Mouse (Mus musculus): ENCODE results near the gene Loxl3. TPM values are rescaled to one million over a fixed set of nuclear protein-coding genes. Genes with fewer than 3 reads are reported as not detected.

Gene Loxl3
- polyA plus RNA-seq, 1 experiment from 2014 or later, result 5.9 TPM

- 88% methylated on average over 8 of the region's 8 CpGs for WGBS
- no peak overlapping the region for H3K4me2 ChIP-seq
- no peak for ATAC-seq (ENCODE audit: low FRiP score)
- no peak overlapping the region for H3K4me3 ChIP-seq
- no peak overlapping the region for H3K27ac ChIP-seq
- H3K9ac ChIP-seq, result no peak overlapping the region
- H3K4me1 ChIP-seq (replicated peaks), result peaks cover 34% of the 10 kb centered on the region
- H3K27me3 ChIP-seq, result peaks cover 39% of the 10 kb centered on the region
- no peaks in the 10 kb centered on the region for H3K36me3 ChIP-seq
- no peaks in the 10 kb centered on the region for H3K9me3 ChIP-seq
Measured at GRCm38 (mm10) chr6:83037188-83037587, 3.2 kb downstream of the Loxl3 start.

DNA sequence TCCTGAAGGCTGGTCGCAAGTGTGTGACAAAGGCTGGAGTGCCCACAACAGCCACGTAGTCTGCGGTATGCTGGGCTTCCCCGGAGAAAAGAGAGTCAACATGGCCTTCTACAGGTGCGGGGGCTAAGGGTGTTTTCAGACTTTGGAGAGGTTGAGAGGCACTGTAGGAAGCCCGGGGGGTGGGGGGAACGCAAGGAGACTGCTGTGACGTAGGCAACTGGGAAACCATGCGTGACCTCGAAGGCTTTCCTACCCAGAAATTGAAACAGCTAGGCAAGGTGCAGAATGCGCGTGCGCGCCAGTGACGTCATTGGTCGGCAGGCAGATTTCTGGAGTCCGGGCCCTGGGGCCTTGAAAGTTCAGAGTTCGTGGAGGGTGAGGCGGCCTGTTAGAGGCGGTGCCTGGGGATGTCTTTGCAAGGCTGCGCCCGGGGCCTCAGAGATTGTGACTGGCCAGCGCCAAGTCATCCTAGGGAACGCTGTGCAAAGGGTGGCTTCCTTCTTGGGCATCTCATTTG lies 4.6 kb downstream of the Loxl3 start:
- peaks cover 25% of the 10 kb centered on the region for H3K27me3 ChIP-seq
- H3K36me3 ChIP-seq, result no peaks in the 10 kb centered on the region
- peak; percentile 65 for ATAC-seq (ENCODE audit: low FRiP score)
- no peaks in the 10 kb centered on the region for H3K9me3 ChIP-seq
- WGBS, result 5% methylated on average over 24 of the region's 24 CpGs
- peaks cover 20% of the 10 kb centered on the region for H3K4me1 ChIP-seq (replicated peaks)
- peak overlapping the region; percentile 26 for H3K4me3 ChIP-seq
- peak overlapping the region; percentile 43 for H3K9ac ChIP-seq
- no peak overlapping the region for H3K27ac ChIP-seq
- peak overlapping the region; percentile 53 for H3K4me2 ChIP-seq

GRCm38 (mm10) chr6:83040601-83041000 lies 6.6 kb downstream of the Loxl3 start:
- H3K27ac ChIP-seq, result no peak overlapping the region
- no peak overlapping the region for H3K4me3 ChIP-seq
- H3K4me1 ChIP-seq (replicated peaks), result peaks cover 9% of the 10 kb centered on the region
- WGBS, result 80% methylated on average over 5 of the region's 5 CpGs
- no peaks in the 10 kb centered on the region for H3K9me3 ChIP-seq
- H3K27me3 ChIP-seq, result peaks cover 6% of the 10 kb centered on the region
- ATAC-seq (ENCODE audit: low FRiP score), result no peak
- H3K9ac ChIP-seq, result no peak overlapping the region
- H3K4me2 ChIP-seq, result no peak overlapping the region
- H3K36me3 ChIP-seq, result no peaks in the 10 kb centered on the region

DNA sequence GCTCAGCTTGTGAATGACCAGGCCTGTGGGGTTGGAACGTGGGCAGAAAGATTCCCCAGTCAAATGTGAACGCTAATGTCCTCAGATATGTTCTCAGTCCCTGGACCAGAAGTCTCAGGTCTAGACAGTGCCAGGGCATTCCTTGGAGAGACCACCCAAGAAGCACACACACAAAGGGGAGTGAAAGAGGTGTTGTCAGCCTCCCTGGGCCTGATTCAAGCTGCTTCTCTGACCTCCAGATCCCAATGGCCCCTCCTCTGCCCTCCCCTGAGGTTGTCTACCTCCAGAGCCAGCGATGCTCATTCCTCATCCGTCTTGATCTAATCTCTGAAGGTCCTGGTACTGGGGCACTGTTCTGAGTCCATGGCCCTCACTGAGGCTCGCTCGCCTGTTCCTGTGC lies 9.6 kb downstream of the Loxl3 start:
- no peak overlapping the region for H3K27ac ChIP-seq
- H3K9me3 ChIP-seq, result no peaks in the 10 kb centered on the region
- no peaks in the 10 kb centered on the region for H3K36me3 ChIP-seq
- WGBS, result 65% methylated on average over 6 of the region's 6 CpGs
- no peak overlapping the region for H3K4me3 ChIP-seq
- peaks cover 4% of the 10 kb centered on the region for H3K4me1 ChIP-seq (replicated peaks)
- H3K4me2 ChIP-seq, result no peak overlapping the region
- no peak for ATAC-seq (ENCODE audit: low FRiP score)
- H3K9ac ChIP-seq, result no peak overlapping the region
- H3K27me3 ChIP-seq, result no peaks in the 10 kb centered on the region

- WGBS, result 92% methylated on average over 5 of the region's 5 CpGs
- no peak for ATAC-seq (ENCODE audit: low FRiP score)
Measured at GRCm38 (mm10) chr6:83043993-83044392, 10.0 kb downstream of the Loxl3 start.

GRCm38 (mm10) chr6:83044742-83045141 lies 10.8 kb downstream of the Loxl3 start:
- H3K9me3 ChIP-seq, result no peaks in the 10 kb centered on the region
- H3K4me3 ChIP-seq, result no peak overlapping the region
- H3K9ac ChIP-seq, result no peak overlapping the region
- ATAC-seq (ENCODE audit: low FRiP score), result no peak
- no peaks in the 10 kb centered on the region for H3K4me1 ChIP-seq (replicated peaks)
- no peaks in the 10 kb centered on the region for H3K36me3 ChIP-seq
- WGBS, result 80% methylated on average over 9 of the region's 9 CpGs
- no peak overlapping the region for H3K4me2 ChIP-seq
- H3K27me3 ChIP-seq, result no peaks in the 10 kb centered on the region
- no peak overlapping the region for H3K27ac ChIP-seq

More at GRCm38 (mm10) chr6:83043993-83044392, 10.0 kb downstream of the Loxl3 start:
- Histone ChIP-seq H3K27ac (no peak overlapping the region), H3K4me1 (replicated peaks) (no peaks in the 10 kb centered on the region), H3K9ac (no peak overlapping the region), H3K4me3 (no peak overlapping the region), H3K27me3 (no peaks in the 10 kb centered on the region), H3K36me3 (no peaks in the 10 kb centered on the region), H3K9me3 (no peaks in the 10 kb centered on the region), H3K4me2 (no peak overlapping the region)

DNA sequence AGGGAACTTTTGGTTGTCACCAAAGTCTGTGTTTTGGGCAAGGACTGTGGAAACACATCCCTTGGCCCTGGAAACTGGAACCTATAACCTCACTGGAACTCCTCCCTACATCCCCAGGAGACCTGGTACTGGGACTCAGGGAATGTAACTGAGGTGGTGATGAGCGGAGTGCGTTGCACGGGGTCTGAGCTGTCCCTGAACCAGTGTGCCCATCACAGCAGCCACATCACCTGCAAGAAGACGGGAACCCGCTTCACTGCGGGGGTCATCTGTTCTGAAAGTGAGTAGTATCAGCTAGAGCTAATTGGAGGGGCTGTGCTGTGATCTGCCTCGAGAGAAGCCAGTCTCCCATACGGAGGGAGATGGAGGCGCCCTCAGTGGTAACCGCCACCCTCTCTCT lies 15.4 kb downstream of the Loxl3 start:
- Histone ChIP-seq H3K4me2 (no peak overlapping the region), H3K27ac (no peak overlapping the region), H3K36me3 (peaks cover 15% of the 10 kb centered on the region), H3K27me3 (no peaks in the 10 kb centered on the region), H3K4me1 (replicated peaks) (peaks cover 15% of the 10 kb centered on the region), H3K9ac (no peak overlapping the region), H3K9me3 (no peaks in the 10 kb centered on the region), H3K4me3 (no peak overlapping the region)
- no peak for ATAC-seq (ENCODE audit: low FRiP score)
- WGBS, result 73% methylated on average over 10 of the region's 10 CpGs

DNA sequence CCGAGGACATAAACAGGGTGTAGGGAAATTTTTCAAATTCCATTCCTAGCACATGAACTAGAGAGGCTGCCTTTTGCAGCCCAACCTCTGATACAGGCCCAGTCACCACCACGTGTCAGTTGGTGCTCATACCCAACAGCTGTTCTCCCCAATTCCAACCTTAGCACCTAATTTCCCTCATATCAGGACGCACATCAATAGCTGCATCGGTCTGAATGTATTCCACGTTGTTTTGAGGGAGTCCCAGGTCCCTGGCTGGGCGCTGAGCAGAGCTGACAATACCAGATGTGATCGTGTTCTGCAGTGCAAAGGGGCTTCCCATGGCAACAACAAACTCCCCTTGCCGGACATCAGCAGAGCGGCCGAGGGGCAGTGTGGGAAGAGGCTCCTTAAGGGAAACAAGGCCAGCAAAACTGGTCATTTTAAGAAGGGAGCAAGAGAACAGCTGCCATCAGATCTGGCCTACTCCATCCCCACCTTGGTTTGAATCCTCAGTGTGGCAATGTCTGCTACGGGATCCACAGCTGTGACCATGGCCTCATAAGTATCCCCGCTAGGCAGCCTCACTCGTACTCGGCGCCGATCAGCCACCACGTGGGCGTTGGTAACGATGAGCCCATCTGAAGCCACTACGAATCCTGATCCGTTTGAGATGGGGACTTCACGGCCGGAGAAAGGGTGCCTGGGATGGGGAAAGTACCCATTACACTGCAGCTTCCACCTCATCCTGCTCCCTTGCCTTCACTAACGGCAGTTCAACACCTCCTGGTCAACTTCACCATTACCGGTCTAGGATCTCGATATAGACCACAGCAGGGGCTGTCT lies 19.4 kb downstream of the Loxl3 start:
- H3K4me1 ChIP-seq (replicated peaks), result peaks cover 31% of the 10 kb centered on the region
- peak overlapping the region; percentile 98 for H3K4me3 ChIP-seq

DNA sequence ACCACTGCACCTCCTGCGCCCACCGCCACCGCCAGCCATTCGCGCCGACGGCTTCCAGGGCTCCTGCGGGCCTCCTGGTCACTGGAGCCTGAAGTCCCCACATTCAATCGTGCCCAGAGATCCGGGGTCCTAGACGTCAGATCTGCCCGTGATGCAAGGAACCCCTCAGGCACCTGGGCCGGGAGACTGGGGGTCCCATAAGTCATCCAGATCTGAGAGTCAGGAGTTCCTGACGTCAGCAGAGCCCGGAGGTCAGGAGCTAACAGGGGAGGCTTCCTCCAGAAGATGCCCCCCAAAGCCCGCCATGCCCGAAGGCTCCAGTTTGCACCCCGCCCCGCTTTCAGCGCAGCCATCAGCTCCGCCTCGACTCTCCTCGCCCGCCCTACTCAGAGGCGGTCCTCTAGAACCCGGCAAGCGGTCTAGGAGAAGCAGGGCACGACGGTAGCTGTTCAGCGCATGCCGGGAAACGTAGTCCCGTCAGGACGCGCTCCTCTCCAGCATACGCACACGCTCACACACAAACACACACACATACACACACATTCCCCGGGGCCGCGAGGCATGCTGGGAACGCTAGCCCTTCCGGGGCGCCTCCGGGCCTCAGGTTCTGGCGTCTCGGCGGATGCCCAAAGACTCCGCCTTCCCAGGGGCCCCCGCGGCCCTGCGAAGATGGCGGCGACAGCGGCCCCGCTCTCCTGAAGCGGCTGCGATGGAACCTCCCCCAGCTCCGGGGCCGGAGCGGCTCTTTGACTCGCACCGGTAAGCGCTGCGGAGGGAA lies 20.3 kb downstream of the Loxl3 start, which contains the start of gene Aup1:
Aup1 (plus strand) TSS at position 448 of the 778 bp plus-strand sequence.
- Histone ChIP-seq H3K36me3 (peaks cover 39% of the 10 kb centered on the region), H3K4me3 (peak within 1 kb of the TSS; percentile 98), H3K4me1 (replicated peaks) (peaks cover 31% of the 10 kb centered on the region), H3K27ac (peak within 1 kb of the TSS; percentile 92), H3K4me2 (peak within 1 kb of the TSS; percentile 91), H3K9me3 (no peaks in the 10 kb centered on the region), H3K9ac (peak within 1 kb of the TSS; percentile 95), H3K27me3 (peaks cover under 1% of the 10 kb centered on the region; the same call in 1 of the 2 replicates)
- WGBS, result under 1% methylated on average over 64 of the region's 64 CpGs
- ATAC-seq (ENCODE audit: low FRiP score), result peak; percentile 97

More for the DNA sequence above, 19.4 kb downstream of the Loxl3 start:
- Histone ChIP-seq H3K27me3 (no peaks in the 10 kb centered on the region), H3K9ac (peak overlapping the region; percentile 95), H3K27ac (peak overlapping the region; percentile 92), H3K9me3 (no peaks in the 10 kb centered on the region), H3K36me3 (peaks cover 38% of the 10 kb centered on the region), H3K4me2 (peak overlapping the region; percentile 91)
- peak; percentile 2; the same call in 1 of the 2 replicates for ATAC-seq (ENCODE audit: low FRiP score)
- WGBS, result 3% methylated on average over 26 of the region's 26 CpGs

- Histone ChIP-seq H3K4me3 (peak within 1 kb of the TSS; percentile 98), H3K4me2 (peak within 1 kb of the TSS; percentile 91), H3K36me3 (peaks cover 39% of the 10 kb centered on the region), H3K9ac (peak within 1 kb of the TSS; percentile 95), H3K27me3 (peaks cover 7% of the 10 kb centered on the region; the same call in 1 of the 2 replicates), H3K27ac (peak within 1 kb of the TSS; percentile 92), H3K4me1 (replicated peaks) (peaks cover 31% of the 10 kb centered on the region), H3K9me3 (no peaks in the 10 kb centered on the region)
- under 1% methylated on average over 50 of the region's 50 CpGs for WGBS
- ATAC-seq (ENCODE audit: low FRiP score), result peak; percentile 52; the same call in 1 of the 2 replicates
Measured at GRCm38 (mm10) chr6:83054871-83055431, 21.0 kb downstream of the Loxl3 start, which contains the start of gene Htra2. Gene Htra2, minus strand, starts transcription at chr6:83055273.

DNA sequence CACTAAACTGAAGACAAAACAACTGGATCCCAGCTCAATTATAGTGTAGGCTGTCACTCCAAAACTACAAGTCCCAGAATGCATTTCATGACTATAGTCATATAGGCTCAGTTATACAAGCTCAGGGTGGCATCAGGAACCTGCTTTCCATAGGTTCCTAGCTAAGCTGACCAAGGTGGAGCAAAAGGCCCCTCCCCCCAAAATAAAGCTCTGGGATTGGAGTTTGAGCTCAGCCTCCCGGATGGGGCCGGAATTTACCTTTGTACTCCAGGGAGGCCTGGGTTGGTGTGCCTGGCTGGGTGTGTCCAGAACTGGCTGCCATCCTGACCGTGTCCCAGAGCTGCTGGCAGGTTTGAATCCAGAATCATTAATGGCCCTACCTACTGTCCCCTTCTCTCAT lies 23.8 kb downstream of the Loxl3 start, which contains the start of gene Dqx1:
Dqx1 (plus strand) TSS at position 55 of the 400 bp plus-strand sequence.
- WGBS, result 57% methylated on average over 3 of the region's 3 CpGs
- peaks cover 24% of the 10 kb centered on the region for H3K36me3 ChIP-seq
- peaks cover 26% of the 10 kb centered on the region for H3K4me1 ChIP-seq (replicated peaks)
- peaks cover 35% of the 10 kb centered on the region for H3K27me3 ChIP-seq
- no peak for ATAC-seq (ENCODE audit: low FRiP score)
- H3K27ac ChIP-seq, result no peak within 1 kb of the TSS
- no peak within 1 kb of the TSS for H3K4me3 ChIP-seq
- no peak within 1 kb of the TSS for H3K4me2 ChIP-seq
- H3K9ac ChIP-seq, result 0 out of 2 replicates have a peak within 1 kb of the TSS, but pooled peaks have one; percentile 13
- no peaks in the 10 kb centered on the region for H3K9me3 ChIP-seq

Data from hindbrain, embryonic 13.5 days (tissue).